ENCODE assay signal across 25 mouse cellular contexts in genomic region chr11:26236540-26236939, GRCm38 (mm10). TPM values are rescaled to one million over a fixed set of nuclear protein-coding genes. Genes with fewer than 3 reads are reported as not detected.
A peak's percentile ranks its signal among the peaks of the same experiment; 100 is the strongest.
DNase-seq lines count a peak whose midpoint lies in the region; ATAC-seq and TF ChIP-seq lines count a peak whose summit lies in the region.
"Had no signal": no experiment of that assay in that cellular context is flagged by ENCODE, and none has a peak within 500 bp of the region (broad histone marks: within the 10 kb centered on the region; RNA-seq: fewer than 3 reads in every experiment).

No protein-coding gene starts in this region.

- no peak for TF ChIP-seq EP300 in CH12.LX (IDR thresholded peaks at IDR 0.05; ENCODE audit: low read length)

- no peak for TF ChIP-seq POLR2A in CH12.LX (IDR thresholded peaks at IDR 0.05; ENCODE audit: low read depth, low read length)

- in situ Hi-C loops in CH12.LX (cut with MboI; ENCODE audit: low pct_ligation_motif_present, low pct_unique_long_range_greater_than_20kb, low sequenced_read_pairs) = no loop called here

- no peak overlapping the region for H3K4me2 ChIP-seq in CH12.LX (ENCODE audit: insufficient read depth, low read depth, poor library complexity, severe bottlenecking)
- H3K4me2 ChIP-seq: embryonic facial prominence, embryonic 13.5 days; embryonic facial prominence, embryonic 15.5 days; forebrain, embryonic 12.5 days had no signal

- H3K9me3 ChIP-seq in CH12.LX (replicated peaks; ENCODE audit: low read length) = no peaks in the 10 kb centered on the region
- H3K9me3 ChIP-seq: embryonic facial prominence, embryonic 13.5 days; embryonic facial prominence, embryonic 15.5 days; forebrain, embryonic 10.5 days; forebrain, embryonic 12.5 days had no signal

- H3K79me2 ChIP-seq in CH12.LX (replicated peaks; ENCODE audit: control insufficient read depth, extremely low read depth, insufficient read depth, poor library complexity, severe bottlenecking) = no peaks in the 10 kb centered on the region

- intact Hi-C loops in heart, postnatal 25 days (cut with DNase I) = no loop called here

- no peak for TF ChIP-seq RAD21 in CH12.LX (IDR thresholded peaks at IDR 0.05; ENCODE audit: low read depth, low read length)

- no peaks in the 10 kb centered on the region for H3K36me3 ChIP-seq in CH12.LX (replicated peaks in 1 of 2; ENCODE audit: control insufficient read depth in 1 of 2, insufficient read depth in 1 of 2, low read length in 1 of 2)
- H3K36me3 ChIP-seq: embryonic facial prominence, embryonic 13.5 days; embryonic facial prominence, embryonic 15.5 days; forebrain, embryonic 10.5 days; forebrain, embryonic 12.5 days had no signal

- no peaks in the 10 kb centered on the region for H3K27me3 ChIP-seq in CH12.LX (replicated peaks)
- H3K27me3 ChIP-seq: embryonic facial prominence, embryonic 13.5 days; embryonic facial prominence, embryonic 15.5 days; forebrain, embryonic 12.5 days had no signal

- peak; percentile 83 for ATAC-seq in granulocyte monocyte progenitor cell, adult 5-6 weeks (replicated peaks; ENCODE audit: poor library complexity, severe bottlenecking)
- ATAC-seq in megakaryocyte progenitor cell, adult 5-6 weeks (replicated peaks; ENCODE audit: poor library complexity) = peak; percentile 54; the same call in 1 of the 2 replicates
- no peak for ATAC-seq in frontal cortex, adult (ENCODE audit: low TSS enrichment)
- ATAC-seq: CD4-positive, CD25-positive, alpha-beta regulatory T cell, adult 4 months; forebrain, embryonic 14.5 days; forebrain, embryonic 16.5 days had no signal

- H3K9ac ChIP-seq in CH12.LX (ENCODE audit: insufficient read depth, low read depth) = no peak overlapping the region
- H3K9ac ChIP-seq: embryonic facial prominence, embryonic 13.5 days; embryonic facial prominence, embryonic 15.5 days; forebrain, embryonic 12.5 days had no signal

- H3K27ac ChIP-seq in CH12.LX (ENCODE audit: insufficient read depth, low read depth) = no peak overlapping the region
- H3K27ac ChIP-seq: embryonic facial prominence, embryonic 13.5 days; embryonic facial prominence, embryonic 15.5 days; forebrain, embryonic 10.5 days; forebrain, embryonic 12.5 days had no signal

- H3K4me1 ChIP-seq in CH12.LX (ENCODE audit: control insufficient read depth in 1 of 2, insufficient read depth in 2 of 2) = peaks cover 0 to 12% of the 10 kb centered on the region in 2 experiments; a peak in 1 of 4 replicates
- H3K4me1 ChIP-seq: embryonic facial prominence, embryonic 13.5 days; embryonic facial prominence, embryonic 15.5 days; forebrain, embryonic 10.5 days; forebrain, embryonic 12.5 days had no signal

- TF ChIP-seq CTCF in CH12.LX (conservative IDR thresholded peaks at IDR 0.05 in 1 of 2, IDR thresholded peaks at IDR 0.05 in 1 of 2; ENCODE audit: low read depth in 2 of 2, low read length in 2 of 2) = no peak

- DNase-seq in CH12.LX (ENCODE audit: extremely low read depth) = peak; percentile 2
- DNase-seq in heart, postnatal 25 days (ENCODE audit: low spot score) = no peak
- no peak for DNase-seq in thymus, adult 18-20 months
- DNase-seq: adrenal gland, adult 2 months; adrenal gland, postnatal 10 days; adrenal gland, postnatal 25 days; B cell, adult 2 months; cerebellum, adult 11-12 months; cerebellum, adult 2 months; cerebellum, adult 9-10 months; cerebellum, postnatal 10 days; cerebellum, postnatal 25 days; embryo, embryonic 11 days had no signal

- no peak overlapping the region for H3K4me3 ChIP-seq in CH12.LX (replicated peaks in 1 of 3; ENCODE audit: low read depth in 2 of 3, low read length in 2 of 3, poor library complexity in 1 of 3)
- H3K4me3 ChIP-seq: embryonic facial prominence, embryonic 13.5 days; embryonic facial prominence, embryonic 15.5 days; erythroblast, embryonic 14.5 days; forebrain, embryonic 10.5 days; forebrain, embryonic 12.5 days had no signal

- dilution Hi-C loops in CH12.LX (cut with MboI; ENCODE audit: extremely low pct_ligation_motif_present, extremely low pct_unique_long_range_greater_than_20kb, low sequenced_read_pairs) = no loop called here

TF ChIP-seq in CH12.LX, 34 proteins besides CTCF, POLR2A, EP300 and RAD21:
- no peak for TF ChIP-seq UBTF (IDR thresholded peaks at IDR 0.05; ENCODE audit: low read depth, low read length)
- no peak for TF ChIP-seq ZC3H11A (IDR thresholded peaks at IDR 0.05; ENCODE audit: low read depth, low read length)
- no peak for TF ChIP-seq MAX (IDR thresholded peaks at IDR 0.05; ENCODE audit: low read length)
- no peak for TF ChIP-seq USF1 (IDR thresholded peaks at IDR 0.05; ENCODE audit: low read depth, low read length)
- TF ChIP-seq SIN3A (IDR thresholded peaks at IDR 0.05; ENCODE audit: low read length) = no peak
- TF ChIP-seq SMC3 (IDR thresholded peaks at IDR 0.05; ENCODE audit: low read depth, low read length) = no peak
- TF ChIP-seq HCFC1 (IDR thresholded peaks at IDR 0.05; ENCODE audit: low read depth, low read length) = no peak
- TF ChIP-seq BHLHE40 (IDR thresholded peaks at IDR 0.05; ENCODE audit: low read depth, low read length) = no peak
- TF ChIP-seq MYC (IDR thresholded peaks at IDR 0.05; ENCODE audit: low read depth, low read length) = no peak
- TF ChIP-seq TBP (conservative IDR thresholded peaks at IDR 0.05; ENCODE audit: low read depth, low read length) = no peak
- no peak for TF ChIP-seq ETS1 (conservative IDR thresholded peaks at IDR 0.05; ENCODE audit: low read depth, low read length)
- no peak for TF ChIP-seq MXI1 (IDR thresholded peaks at IDR 0.05; ENCODE audit: low read depth, low read length)
- TF ChIP-seq JUND (conservative IDR thresholded peaks at IDR 0.05; ENCODE audit: low read depth, low read length) = no peak

RNA-seq across cellular contexts. Expression of gene 5730522E02Rik, which starts 26.0 kb away (rescaled TPM):
- total RNA-seq in CH12.LX (2012; rRNA removed) (not detected in 2 replicates), CH12.LX (2014; rRNA removed) (not detected in 2 replicates)
- polyA plus RNA-seq in CH12.LX (2012; ENCODE audit: insufficient read length, low read depth) = not detected in 2 replicates
- total RNA-seq in granulocyte monocyte progenitor cell, adult 5-6 weeks (2014; fragmentation: Nextera tagmentation) = not detected in 2 replicates
- total RNA-seq in granulocyte monocyte progenitor cell, adult 5-6 weeks (2017) = 0.09 TPM in 1 of 2 replicates, not detected in the other
- total RNA-seq in megakaryocyte progenitor cell, adult 5-6 weeks (2015) = 0.17 and 0.37 TPM in 2 replicates
- total RNA-seq in megakaryocyte progenitor cell, adult 5-6 weeks (2017) = 0.17 and 0.47 TPM in 2 replicates
- total RNA-seq in heart, postnatal 25 days (2021) = not detected
- total RNA-seq: MEL had no signal
- polyA plus RNA-seq: CD4-positive, CD25-positive, alpha-beta regulatory T cell, adult 4 months; erythroblast, embryonic 14.5 days had no signal
